Mouse (Mus musculus) limb, embryonic 12.5 days (tissue): ENCODE data around the gene Acaca. TPM values are rescaled to one million over a fixed set of nuclear protein-coding genes. Genes with fewer than 3 reads are reported as not detected.
"Not testable (repeated sequence)": the region's sequence is repeated elsewhere in the genome, so short reads cannot be mapped to it uniquely, and the experiment has no call there.

Source experiments
- ATAC-seq: fragments of 200-750 bp; cut with Nextera tagmentation; 2 replicates; pipeline ENCODE4 v1.8.0; 2017; ENCODE audit warnings: low read depth, moderate TSS enrichment; ENCODE audit not compliant: insufficient number of reproducible peaks, insufficient read depth, low FRiP score, low TSS enrichment
- H3K27ac ChIP-seq: fragments of 300-500 bp; sonication (generic); 2 replicates; pipeline ENCODE4 v1.5.1; 2016; ENCODE audit warnings: mild to moderate bottlenecking, moderate library complexity
- H3K27me3 ChIP-seq: fragments of 300-500 bp; sonication (generic); 2 replicates; pipeline ENCODE4 v1.6.1; 2016; ENCODE audit warnings: mild to moderate bottlenecking, moderate library complexity
- H3K36me3 ChIP-seq: fragments of 300-500 bp; sonication (generic); 2 replicates; pipeline ENCODE4 v1.6.1; 2016; ENCODE audit warnings: mild to moderate bottlenecking, moderate library complexity
- H3K4me1 ChIP-seq: fragments of 300-500 bp; sonication (generic); replicated peaks from 2 replicates; pipeline ENCODE4 v1.6.1; 2016
- H3K4me2 ChIP-seq: fragments of 300-500 bp; sonication (generic); 2 replicates; pipeline ENCODE4 v1.6.1; 2016; ENCODE audit warnings: mild to moderate bottlenecking, moderate library complexity
- H3K4me3 ChIP-seq: fragments of 300-500 bp; sonication (generic); replicated peaks from 2 replicates; pipeline ENCODE4 v1.5.1; 2016; ENCODE audit warnings: mild to moderate bottlenecking
- H3K9ac ChIP-seq: fragments of 300-500 bp; sonication (generic); replicated peaks from 2 replicates; pipeline ENCODE4 v1.6.1; 2016; ENCODE audit warnings: mild to moderate bottlenecking, moderate library complexity
- H3K9me3 ChIP-seq: fragments of 300-500 bp; sonication (generic); 2 replicates; pipeline ENCODE4 v1.6.1; 2016; ENCODE audit warnings: mild to moderate bottlenecking, moderate library complexity
- WGBS: fragments of 180-500 bp; shearing (Covaris S2); methylation state at CpG from one replicate; pipeline ENCODE4 v1.1.7; 2016; 5-methylcytosine and 5-hydroxymethylcytosine counted together
- polyA plus RNA-seq: library from polyadenylated mRNA; unstranded; fragments of >200 nt; fragmentation: Nextera tagmentation; extraction: Ambion mirVana; gene quantifications from 2 replicates; pipeline ENCODE4 v1.2.1, GENCODE M21; 2016

Gene Acaca
- polyA plus RNA-seq, 1 experiment from 2014 or later, result 26.2 TPM

GRCm38 (mm10) chr11:84290781-84291180 is 161.3 kb downstream of the Acaca start:
- Histone ChIP-seq H3K4me2 (no peak overlapping the region), H3K9me3 (no peaks in the 10 kb centered on the region), H3K4me3 (no peak overlapping the region), H3K9ac (no peak overlapping the region), H3K27ac (no peak overlapping the region), H3K36me3 (peaks cover 17% of the 10 kb centered on the region), H3K27me3 (no peaks in the 10 kb centered on the region), H3K4me1 (no peaks in the 10 kb centered on the region; the same call in 1 of the 2 replicates)
- 78% methylated on average over 3 of the region's 3 CpGs for WGBS
- ATAC-seq, result no peak

DNA sequence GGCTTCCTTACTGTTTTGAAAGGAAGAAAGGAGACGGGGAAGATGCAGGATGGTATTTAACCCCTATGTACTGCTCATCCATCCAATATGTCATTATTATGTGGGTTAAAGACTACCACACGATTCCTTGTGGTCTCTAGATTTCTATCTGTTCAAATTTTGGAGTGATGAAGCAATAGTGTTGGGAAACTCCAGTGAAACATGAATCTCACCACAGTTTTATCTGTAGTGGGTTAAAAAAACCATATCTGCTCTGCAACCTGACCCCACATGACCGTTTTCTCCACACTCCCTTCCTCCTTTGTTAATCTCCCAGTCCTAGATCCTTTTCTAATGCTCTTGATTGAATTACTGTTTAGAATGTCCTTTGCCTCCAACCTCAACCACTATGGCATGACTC is 163.1 kb downstream of the Acaca start:
- Histone ChIP-seq H3K27me3 (no peaks in the 10 kb centered on the region), H3K4me1 (no peaks in the 10 kb centered on the region; the same call in 1 of the 2 replicates), H3K9ac (no peak overlapping the region), H3K4me3 (no peak overlapping the region), H3K27ac (no peak overlapping the region), H3K9me3 (no peaks in the 10 kb centered on the region), H3K4me2 (no peak overlapping the region), H3K36me3 (peaks cover 21% of the 10 kb centered on the region)
- 85% methylated on average over 3 of the region's 3 CpGs for WGBS
- ATAC-seq, result no peak

- no peaks in the 10 kb centered on the region; the same call in 1 of the 2 replicates for H3K4me1 ChIP-seq
- H3K4me3 ChIP-seq, result no peak overlapping the region
- H3K27me3 ChIP-seq, result no peaks in the 10 kb centered on the region
- H3K9me3 ChIP-seq, result no peaks in the 10 kb centered on the region
- no peak overlapping the region for H3K9ac ChIP-seq
- H3K4me2 ChIP-seq, result no peak overlapping the region
- 94% methylated on average over 3 of the region's 3 CpGs for WGBS
- ATAC-seq, result no peak
- no peak overlapping the region for H3K27ac ChIP-seq
- H3K36me3 ChIP-seq, result peaks cover 21% of the 10 kb centered on the region
These were observed 163.8 kb downstream of the Acaca start for GRCm38 (mm10) chr11:84293288-84293687.

GRCm38 (mm10) chr11:84296337-84296736 is 166.9 kb downstream of the Acaca start:
- no peak for ATAC-seq
- Histone ChIP-seq H3K4me3 (no peak overlapping the region), H3K4me1 (no peaks in the 10 kb centered on the region), H3K9ac (no peak overlapping the region), H3K27me3 (no peaks in the 10 kb centered on the region), H3K36me3 (peaks cover 23% of the 10 kb centered on the region), H3K27ac (no peak overlapping the region), H3K4me2 (no peak overlapping the region), H3K9me3 (no peaks in the 10 kb centered on the region)
- WGBS, result 83% methylated on average over 2 of the region's 2 CpGs

GRCm38 (mm10) chr11:84305474-84305873 is 176.0 kb downstream of the Acaca start:
- Histone ChIP-seq H3K9ac (no peak overlapping the region), H3K4me3 (no peak overlapping the region), H3K36me3 (peaks cover 19% of the 10 kb centered on the region), H3K9me3 (no peaks in the 10 kb centered on the region), H3K27me3 (no peaks in the 10 kb centered on the region), H3K4me1 (no peaks in the 10 kb centered on the region), H3K27ac (no peak overlapping the region), H3K4me2 (no peak overlapping the region)
- 92% methylated on average over 1 of the region's 1 CpGs for WGBS
- ATAC-seq, result no peak

GRCm38 (mm10) chr11:84306158-84306742 is 176.8 kb downstream of the Acaca start:
- no peaks in the 10 kb centered on the region for H3K27me3 ChIP-seq
- H3K9me3 ChIP-seq, result no peaks in the 10 kb centered on the region
- no peak overlapping the region for H3K4me2 ChIP-seq
- peaks cover 15% of the 10 kb centered on the region for H3K36me3 ChIP-seq
- ATAC-seq, result no peak
- H3K4me1 ChIP-seq, result no peaks in the 10 kb centered on the region
- H3K9ac ChIP-seq, result no peak overlapping the region
- WGBS, result 75% methylated on average over 6 of the region's 6 CpGs
- no peak overlapping the region for H3K4me3 ChIP-seq
- no peak overlapping the region for H3K27ac ChIP-seq

- Histone ChIP-seq H3K4me3 (no peak overlapping the region), H3K4me1 (no peaks in the 10 kb centered on the region), H3K4me2 (no peak overlapping the region), H3K9ac (no peak overlapping the region), H3K27ac (no peak overlapping the region), H3K27me3 (no peaks in the 10 kb centered on the region), H3K36me3 (peaks cover 34% of the 10 kb centered on the region; the same call in 1 of the 2 replicates), H3K9me3 (no peaks in the 10 kb centered on the region)
- 75% methylated on average over 7 of the region's 7 CpGs for WGBS
- no peak for ATAC-seq
These were observed 194.7 kb downstream of the Acaca start for GRCm38 (mm10) chr11:84324032-84324752.

- 79% methylated on average over 4 of the region's 4 CpGs for WGBS
These were observed 197.6 kb downstream of the Acaca start for GRCm38 (mm10) chr11:84327086-84327485.

DNA sequence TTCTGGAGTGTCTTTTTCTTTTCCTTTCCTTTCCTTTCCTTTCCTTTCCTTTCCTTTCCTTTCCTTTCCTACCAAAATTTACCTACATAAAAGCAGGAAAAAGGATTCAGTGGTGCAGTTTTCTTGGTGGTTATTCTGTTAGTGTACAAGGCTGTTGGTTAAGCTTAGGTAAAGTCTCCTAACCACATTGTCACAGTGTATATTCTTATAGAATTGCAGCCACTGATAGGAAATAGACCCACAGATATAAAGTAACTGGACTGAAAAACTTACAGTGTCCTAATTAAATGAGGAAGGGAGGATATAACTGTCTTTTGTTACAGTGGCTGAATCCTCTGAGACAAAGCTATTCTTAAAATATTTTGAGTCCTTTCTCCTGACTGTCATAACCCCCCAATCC is 202.9 kb downstream of the Acaca start:
- H3K27me3 ChIP-seq, result no peaks in the 10 kb centered on the region
- H3K4me2 ChIP-seq, result no peak overlapping the region
- H3K4me1 ChIP-seq, result no peaks in the 10 kb centered on the region
- 0 out of 2 replicates have a peak, but pooled peaks cover 4% of the 10 kb centered on the region for H3K36me3 ChIP-seq
- no peaks in the 10 kb centered on the region for H3K9me3 ChIP-seq
- H3K4me3 ChIP-seq, result no peak overlapping the region
- ATAC-seq, result no peak
- H3K9ac ChIP-seq, result no peak overlapping the region
- no peak overlapping the region for H3K27ac ChIP-seq

More at GRCm38 (mm10) chr11:84327086-84327485, 197.6 kb downstream of the Acaca start:
- no peak overlapping the region for H3K9ac ChIP-seq
- no peak overlapping the region for H3K4me3 ChIP-seq
- no peaks in the 10 kb centered on the region for H3K4me1 ChIP-seq
- no peaks in the 10 kb centered on the region for H3K9me3 ChIP-seq
- H3K27me3 ChIP-seq, result no peaks in the 10 kb centered on the region
- H3K36me3 ChIP-seq, result peaks cover 19% of the 10 kb centered on the region; the same call in 1 of the 2 replicates
- no peak for ATAC-seq
- no peak overlapping the region for H3K4me2 ChIP-seq
- no peak overlapping the region for H3K27ac ChIP-seq

- Histone ChIP-seq H3K4me2 (no peak overlapping the region), H3K27ac (no peak overlapping the region), H3K9ac (no peak overlapping the region), H3K9me3 (no peaks in the 10 kb centered on the region), H3K4me3 (no peak overlapping the region), H3K36me3 (0 out of 2 replicates have a peak, but pooled peaks cover 4% of the 10 kb centered on the region), H3K27me3 (no peaks in the 10 kb centered on the region), H3K4me1 (no peaks in the 10 kb centered on the region)
- no peak for ATAC-seq
- 78% methylated on average over 3 of the region's 3 CpGs for WGBS
These were observed 203.4 kb downstream of the Acaca start for GRCm38 (mm10) chr11:84332860-84333259.

DNA sequence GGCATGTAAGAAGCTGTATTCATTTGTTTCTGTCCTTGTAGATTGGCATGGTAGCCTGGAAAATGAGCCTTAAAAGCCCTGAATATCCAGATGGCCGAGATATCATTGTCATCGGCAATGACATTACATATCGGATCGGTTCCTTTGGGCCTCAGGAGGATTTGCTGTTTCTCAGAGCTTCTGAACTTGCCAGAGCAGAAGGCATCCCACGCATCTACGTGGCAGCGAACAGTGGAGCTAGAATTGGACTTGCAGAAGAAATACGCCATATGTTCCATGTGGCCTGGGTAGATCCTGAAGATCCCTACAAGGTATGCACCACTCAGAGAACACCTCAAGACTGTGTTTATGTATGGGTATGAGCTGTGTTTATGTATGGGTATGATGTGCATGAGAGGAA is 208.8 kb downstream of the Acaca start:
- not testable (repeated sequence) for H3K4me3 ChIP-seq, H3K4me1 ChIP-seq, H3K27ac ChIP-seq, H3K9me3 ChIP-seq, ATAC-seq, H3K9ac ChIP-seq, H3K27me3 ChIP-seq, H3K4me2 ChIP-seq
- 98% methylated on average over 8 of the region's 8 CpGs for WGBS
- H3K36me3 ChIP-seq, result peaks cover 15% of the 10 kb centered on the region
